Mouse (Mus musculus) c-Kit-positive CD71-positive TER-119-negative erythroid progenitor cells, embryonic 14.5 days (primary cell): ENCODE results near the gene Arhgap10.

Source experiments
- DNase-seq: peaks from one replicate; pipeline ENCODE4 v3.0.0-alpha.2; 2013; ENCODE audit warnings: low read depth

The Arhgap10 gene

GRCm38 (mm10) chr8:77282605-77283236 is 235.0 kb downstream of the Arhgap10 start:
- DNase-seq = no peak

GRCm38 (mm10) chr8:77279977-77280376 is 237.8 kb downstream of the Arhgap10 start:
- DNase-seq = no peak

GRCm38 (mm10) chr8:77278246-77278645 is 239.5 kb downstream of the Arhgap10 start:
- no peak for DNase-seq

GRCm38 (mm10) chr8:77276827-77277226 is 240.9 kb downstream of the Arhgap10 start:
- no peak for DNase-seq

GRCm38 (mm10) chr8:77275571-77275970 is 242.2 kb downstream of the Arhgap10 start:
- DNase-seq = no peak

- no peak for DNase-seq
These were observed 245.6 kb downstream of the Arhgap10 start for GRCm38 (mm10) chr8:77272136-77272535.

DNA sequence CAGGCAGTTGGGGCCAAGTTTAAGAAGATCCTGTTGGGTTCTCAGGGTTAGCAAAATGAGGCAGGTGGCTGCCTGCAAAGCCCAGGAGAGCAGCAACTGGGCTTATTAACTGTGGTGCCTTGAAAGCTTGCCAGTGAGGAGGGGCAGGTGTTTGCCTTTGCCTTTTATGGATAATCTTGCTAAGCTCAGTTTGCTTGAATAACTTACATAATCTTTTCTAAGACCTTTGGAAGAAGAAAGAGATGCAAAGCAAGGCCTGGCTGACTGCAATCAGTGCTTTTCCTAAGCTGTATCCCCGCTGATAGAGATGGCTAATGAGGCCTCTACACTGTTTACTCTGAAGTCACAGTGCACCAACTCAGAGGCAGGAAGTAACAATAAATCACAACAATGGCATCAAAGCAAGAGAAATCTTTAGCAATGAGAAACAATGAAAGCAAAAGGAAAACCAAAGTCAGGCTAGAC is 249.8 kb downstream of the Arhgap10 start:
- DNase-seq = no peak

GRCm38 (mm10) chr8:77262216-77263009 is 255.3 kb downstream of the Arhgap10 start:
- DNase-seq = no peak

- no peak for DNase-seq
These were observed 256.5 kb downstream of the Arhgap10 start for GRCm38 (mm10) chr8:77261215-77261614.

- no peak for DNase-seq
These were observed 260.7 kb downstream of the Arhgap10 start for GRCm38 (mm10) chr8:77257085-77257451.

DNA sequence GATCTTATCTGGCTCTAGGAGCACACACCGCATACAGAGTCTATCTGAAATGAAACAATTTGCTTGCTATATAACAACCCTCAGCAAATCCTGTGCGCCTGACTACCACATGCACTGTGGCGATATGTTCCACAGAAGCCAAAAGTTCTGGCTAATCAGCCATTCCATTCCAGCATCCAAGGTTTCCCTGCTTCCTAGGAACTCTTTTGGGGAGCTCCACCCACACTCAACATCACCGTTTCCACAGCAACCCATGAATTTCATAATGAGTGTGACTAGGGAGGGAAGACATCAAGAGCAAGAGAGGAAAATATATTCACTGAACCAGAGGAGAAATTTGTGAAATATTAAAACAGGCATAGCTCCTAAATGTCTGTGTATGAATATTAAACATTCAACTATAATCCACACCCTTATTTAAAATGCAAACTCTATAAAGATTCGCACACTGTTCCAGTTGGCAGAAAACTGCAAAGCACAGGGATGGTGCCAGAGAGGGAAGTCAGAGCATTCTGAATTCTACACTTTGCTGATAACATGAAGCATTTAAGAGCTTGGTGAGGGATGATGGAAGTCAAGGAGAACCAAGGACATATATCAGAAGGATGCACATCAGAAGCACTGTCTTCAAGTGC is 261.2 kb downstream of the Arhgap10 start:
- no peak for DNase-seq

DNA sequence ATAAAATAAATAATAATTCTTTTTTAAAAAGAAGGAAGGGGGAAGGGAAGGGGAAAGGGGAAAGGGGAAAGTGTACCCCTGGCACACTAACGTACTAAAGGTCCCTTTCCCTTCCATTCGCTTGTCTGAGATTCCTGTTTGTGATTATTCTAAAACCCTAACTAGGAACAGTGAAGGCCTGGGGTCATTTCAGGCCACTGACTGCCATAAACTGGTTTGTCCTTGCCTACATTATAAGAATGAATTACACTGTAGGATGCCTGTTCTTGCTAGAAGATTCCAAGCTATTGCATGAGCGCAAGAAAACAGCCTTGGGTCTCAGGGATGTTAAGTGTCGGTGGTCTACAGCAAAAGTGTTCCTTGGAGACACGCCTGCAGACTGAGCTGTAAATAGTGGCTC is 263.3 kb downstream of the Arhgap10 start:
- DNase-seq = no peak

DNA sequence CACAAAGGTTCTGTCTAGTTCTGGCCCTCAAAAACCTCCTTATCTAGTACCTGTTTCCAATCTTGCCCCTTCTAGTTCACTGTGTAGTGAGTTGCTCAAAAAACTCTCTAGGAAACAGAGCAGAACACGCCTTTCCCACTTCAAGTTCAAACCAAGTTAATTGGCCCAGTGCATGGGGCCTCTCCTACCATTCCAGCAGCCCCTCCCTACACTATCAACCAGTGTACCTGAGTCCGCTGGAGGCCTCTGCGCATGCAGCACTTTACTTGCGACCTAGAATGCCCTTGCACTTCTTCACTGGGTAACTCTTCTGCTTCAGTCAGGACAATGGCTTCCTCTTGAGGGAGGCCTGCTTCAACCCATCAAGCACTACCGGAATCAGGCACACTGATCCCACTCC is 266.6 kb downstream of the Arhgap10 start:
- DNase-seq = no peak

GRCm38 (mm10) chr8:77250094-77250493 is 267.7 kb downstream of the Arhgap10 start:
- no peak for DNase-seq

DNA sequence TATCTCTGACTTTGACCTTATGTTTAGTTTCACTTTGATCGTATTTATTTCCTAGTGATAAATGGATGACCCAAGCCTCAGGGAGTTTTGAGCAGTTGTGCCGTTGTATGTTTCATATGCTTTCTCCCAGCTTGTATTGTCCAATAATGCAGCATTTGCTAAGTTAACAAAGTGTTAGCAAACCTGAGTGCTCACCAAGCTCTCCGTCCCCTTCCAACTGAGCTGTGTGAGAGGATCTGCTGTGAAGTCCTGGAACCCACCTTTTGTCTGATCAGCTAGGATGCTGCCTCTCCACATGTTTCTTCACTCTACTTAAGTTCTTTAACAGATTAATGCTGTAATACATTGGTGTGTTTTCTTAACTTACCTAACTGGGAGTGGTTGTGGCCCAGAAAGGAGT is 276.4 kb downstream of the Arhgap10 start:
- no peak for DNase-seq

- no peak for DNase-seq
These were observed 278.3 kb downstream of the Arhgap10 start for GRCm38 (mm10) chr8:77239462-77239861.

DNA sequence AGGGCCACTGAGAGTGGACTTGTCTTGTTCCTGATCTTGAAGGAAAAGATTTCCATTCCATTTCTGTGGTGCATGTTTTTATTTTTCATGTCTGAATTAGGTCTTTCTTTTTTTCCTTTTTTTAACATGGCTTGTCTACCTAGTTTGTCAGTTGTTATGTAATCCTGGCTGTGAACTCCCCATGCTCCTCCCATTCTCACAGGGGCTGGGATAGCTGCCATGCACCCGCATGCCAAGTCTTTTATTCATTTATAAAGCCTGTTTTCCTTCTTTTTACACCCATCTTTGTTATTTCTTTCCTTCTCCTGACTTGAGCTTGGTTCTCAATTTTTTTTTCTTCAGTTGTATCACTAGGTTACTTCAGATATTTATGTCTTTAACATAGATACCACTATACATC is 281.1 kb downstream of the Arhgap10 start:
- no peak for DNase-seq

DNA sequence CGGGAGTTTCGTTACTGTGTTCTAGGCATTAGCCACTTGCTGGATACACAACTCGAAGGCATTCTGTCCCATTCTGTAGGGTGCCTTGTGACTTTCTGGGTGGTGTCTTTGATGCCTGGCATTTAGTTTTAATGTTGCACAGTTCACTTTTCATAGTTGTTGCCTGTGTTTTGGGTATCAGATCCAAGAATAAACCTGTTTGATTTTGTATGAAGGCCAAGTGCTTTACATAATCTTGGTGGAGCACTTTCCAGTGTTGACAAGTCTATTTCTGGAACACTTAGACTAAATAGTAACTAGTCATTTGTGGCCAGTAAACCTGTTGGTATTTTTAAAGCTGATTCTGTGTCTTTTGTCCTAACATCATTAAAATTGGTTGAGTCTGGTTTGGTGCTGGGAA is 285.3 kb downstream of the Arhgap10 start:
- no peak for DNase-seq

- no peak for DNase-seq
These were observed 285.9 kb downstream of the Arhgap10 start for GRCm38 (mm10) chr8:77231834-77232233.

GRCm38 (mm10) chr8:77231211-77231610 is 286.5 kb downstream of the Arhgap10 start:
- no peak for DNase-seq

GRCm38 (mm10) chr8:77228688-77229087 is 289.1 kb downstream of the Arhgap10 start:
- DNase-seq = no peak

- no peak for DNase-seq
These were observed 290.0 kb downstream of the Arhgap10 start for GRCm38 (mm10) chr8:77227742-77228141.

DNA sequence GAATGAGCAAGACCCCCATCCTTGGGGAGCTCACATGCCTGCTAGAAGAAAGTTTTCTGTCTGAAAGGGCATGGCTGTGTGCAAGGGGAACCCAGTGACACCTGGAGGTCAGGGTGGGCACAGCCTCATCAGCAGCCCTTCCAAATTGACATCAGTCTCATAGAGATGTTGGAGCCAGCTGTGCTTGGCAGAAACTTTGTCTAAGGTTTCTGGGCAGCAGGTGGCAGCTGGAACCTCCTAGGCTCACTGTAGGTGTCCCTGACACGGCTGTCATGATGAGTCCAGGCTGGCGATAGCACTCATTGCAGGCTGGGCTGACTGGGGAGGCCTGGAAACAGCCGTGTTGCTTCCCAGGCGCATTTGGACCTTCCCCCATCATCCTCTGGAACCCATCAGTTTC is 294.6 kb downstream of the Arhgap10 start:
- DNase-seq = no peak
